Mouse (Mus musculus) cerebellum, postnatal 4 days (tissue): ENCODE results near the gene Tmco3.
"Not testable (repeated sequence)": the region's sequence is repeated elsewhere in the genome, so short reads cannot be mapped to it uniquely, and the experiment has no call there.

ENCODE experiments used
- DNase-seq, 2 experiments: peaks; one replicate each; pipeline ENCODE4 v3.0.0; 2022; ENCODE audit warnings: low spot score in 2 of 2, mixed read lengths in 1 of 2

Gene Tmco3

GRCm38 (mm10) chr8:13306309-13306909 is 18.4 kb downstream of the Tmco3 start:
- no peak for DNase-seq

GRCm38 (mm10) chr8:13306916-13307315 is 18.9 kb downstream of the Tmco3 start:
- DNase-seq: no peak

- DNase-seq: no peak
Measured at GRCm38 (mm10) chr8:13314922-13315321, 26.9 kb downstream of the Tmco3 start.

GRCm38 (mm10) chr8:13316671-13317070 is 28.7 kb downstream of the Tmco3 start:
- DNase-seq: no peak

- peak in 1 of 2 experiments; percentile 16 for DNase-seq
Measured at GRCm38 (mm10) chr8:13326598-13326997, 38.6 kb downstream of the Tmco3 start.

- DNase-seq: no peak
Measured at GRCm38 (mm10) chr8:13334671-13335070, 46.7 kb downstream of the Tmco3 start.

- DNase-seq: not testable (repeated sequence)
Measured at GRCm38 (mm10) chr8:13337245-13337644, 49.3 kb downstream of the Tmco3 start.

- no peak for DNase-seq
Measured at GRCm38 (mm10) chr8:13337678-13338077, 49.7 kb downstream of the Tmco3 start.

GRCm38 (mm10) chr8:13338255-13338860 is 50.4 kb downstream of the Tmco3 start, which contains the start of gene Tfdp1:
Gene Tfdp1 (plus strand): TSS chr8:13338751.
- peak; percentile 43 to 79 for DNase-seq

GRCm38 (mm10) chr8:13338901-13339645 is 51.1 kb downstream of the Tmco3 start:
- DNase-seq: peak in 1 of 2 experiments; percentile 46

GRCm38 (mm10) chr8:13339646-13339990 is 51.6 kb downstream of the Tmco3 start:
- DNase-seq: no peak

- no peak for DNase-seq
Measured at GRCm38 (mm10) chr8:13340650-13341049, 52.7 kb downstream of the Tmco3 start.

- DNase-seq: no peak
Measured at GRCm38 (mm10) chr8:13342340-13342739, 54.4 kb downstream of the Tmco3 start.

- no peak for DNase-seq
Measured at GRCm38 (mm10) chr8:13343134-13343533, 55.1 kb downstream of the Tmco3 start.

- DNase-seq: no peak
Measured at GRCm38 (mm10) chr8:13350052-13350451, 62.1 kb downstream of the Tmco3 start.

GRCm38 (mm10) chr8:13351593-13351992 is 63.6 kb downstream of the Tmco3 start:
- DNase-seq: no peak

- DNase-seq: no peak
Measured at GRCm38 (mm10) chr8:13352601-13353000, 64.6 kb downstream of the Tmco3 start.

- no peak for DNase-seq
Measured at GRCm38 (mm10) chr8:13353155-13353833, 65.3 kb downstream of the Tmco3 start.

- no peak for DNase-seq
Measured at GRCm38 (mm10) chr8:13353883-13354282, 65.9 kb downstream of the Tmco3 start.

GRCm38 (mm10) chr8:13356221-13356620 is 68.2 kb downstream of the Tmco3 start:
- DNase-seq: no peak

GRCm38 (mm10) chr8:13356681-13357080 is 68.7 kb downstream of the Tmco3 start:
- DNase-seq: no peak

- no peak for DNase-seq
Measured at GRCm38 (mm10) chr8:13360213-13360612, 72.2 kb downstream of the Tmco3 start.
